Mouse (Mus musculus): ENCODE results near the gene Rundc3a.

Gene Rundc3a

GRCm38 (mm10) chr11:102392441-102393237, 564 bp upstream of the Rundc3a start:
- DNase-seq (ENCODE audit: low spot score), result no peak

- no peak for DNase-seq (ENCODE audit: low spot score)
These were observed 667 bp downstream of the Rundc3a start for GRCm38 (mm10) chr11:102393719-102394420.

GRCm38 (mm10) chr11:102394421-102395124, 1.4 kb downstream of the Rundc3a start:
- no peak for DNase-seq (ENCODE audit: low spot score)

- DNase-seq (ENCODE audit: low spot score), result no peak
These were observed 2.0 kb downstream of the Rundc3a start for GRCm38 (mm10) chr11:102395250-102395649.

GRCm38 (mm10) chr11:102396263-102396662, 3.1 kb downstream of the Rundc3a start:
- no peak for DNase-seq (ENCODE audit: low spot score)

- DNase-seq (ENCODE audit: low spot score), result no peak
These were observed 3.5 kb downstream of the Rundc3a start for GRCm38 (mm10) chr11:102396671-102397141.

GRCm38 (mm10) chr11:102398007-102398825, 5.0 kb downstream of the Rundc3a start:
- DNase-seq (ENCODE audit: low spot score), result no peak

GRCm38 (mm10) chr11:102399107-102399506, 5.9 kb downstream of the Rundc3a start:
- no peak for DNase-seq (ENCODE audit: low spot score)

GRCm38 (mm10) chr11:102399610-102400072, 6.4 kb downstream of the Rundc3a start:
- DNase-seq (ENCODE audit: low spot score), result peak; percentile 59

- DNase-seq (ENCODE audit: low spot score), result peak; percentile 50
These were observed 7.4 kb downstream of the Rundc3a start for GRCm38 (mm10) chr11:102400513-102401084.

GRCm38 (mm10) chr11:102401898-102402500, 8.8 kb downstream of the Rundc3a start:
- DNase-seq (ENCODE audit: low spot score), result peak; percentile 47

GRCm38 (mm10) chr11:102403657-102404056, 10.5 kb downstream of the Rundc3a start:
- no peak for DNase-seq (ENCODE audit: low spot score)

GRCm38 (mm10) chr11:102404161-102405010, 11.2 kb downstream of the Rundc3a start:
- DNase-seq (ENCODE audit: low spot score), result no peak

- DNase-seq (ENCODE audit: low spot score), result no peak
These were observed 12.5 kb downstream of the Rundc3a start for GRCm38 (mm10) chr11:102405544-102406285.

- DNase-seq (ENCODE audit: low spot score), result peak; percentile 47
These were observed 13.2 kb downstream of the Rundc3a start for GRCm38 (mm10) chr11:102406401-102406800.

- DNase-seq (ENCODE audit: low spot score), result peak; percentile 99
These were observed 14.0 kb downstream of the Rundc3a start for GRCm38 (mm10) chr11:102406900-102407833.

- no peak for DNase-seq (ENCODE audit: low spot score)
These were observed 14.6 kb downstream of the Rundc3a start, which contains the start of gene Slc25a39 for GRCm38 (mm10) chr11:102407834-102408215. Gene Slc25a39 (minus strand): TSS chr11:102407946.

GRCm38 (mm10) chr11:102408344-102408876, 15.2 kb downstream of the Rundc3a start:
- DNase-seq (ENCODE audit: low spot score), result peak; percentile 96
